Mouse (Mus musculus): ENCODE data around the gene Arvcf. TPM values are rescaled to one million over a fixed set of nuclear protein-coding genes. Genes with fewer than 3 reads are reported as not detected.

Gene Arvcf
- polyA plus RNA-seq, 1 experiment from 2014 or later, result 25.6 TPM

- CTCF ChIA-PET, result interaction anchor here (1.1 to 1.4 kb wide), 2 partner anchors 33 to 73 kb away, joined by 3 to 5 read pairs; no protein-coding TSS in a partner anchor
- peak; percentile 94 for TF ChIP-seq CTCF (IDR thresholded peaks at IDR 0.05)
- DNase-seq (ENCODE audit: low read depth, low spot score), result no peak
- peak; percentile 45 for ATAC-seq
- H3K27me3 ChIP-seq, result no peaks in the 10 kb centered on the region
- POLR2A ChIA-PET, result interaction anchor here (2.0 kb wide), 1 partner anchor 21 kb away, joined by 4 read pairs; no protein-coding TSS in a partner anchor
- in situ Hi-C loops (cut with MboI; ENCODE audit: low pct_unique_long_range_greater_than_20kb), result no loop called here
Measured at GRCm38 (mm10) chr16:18426215-18426791, 78.3 kb downstream of the Arvcf start, which contains the start of gene Txnrd2. Txnrd2 (plus strand) TSS chr16:18426384.

DNA sequence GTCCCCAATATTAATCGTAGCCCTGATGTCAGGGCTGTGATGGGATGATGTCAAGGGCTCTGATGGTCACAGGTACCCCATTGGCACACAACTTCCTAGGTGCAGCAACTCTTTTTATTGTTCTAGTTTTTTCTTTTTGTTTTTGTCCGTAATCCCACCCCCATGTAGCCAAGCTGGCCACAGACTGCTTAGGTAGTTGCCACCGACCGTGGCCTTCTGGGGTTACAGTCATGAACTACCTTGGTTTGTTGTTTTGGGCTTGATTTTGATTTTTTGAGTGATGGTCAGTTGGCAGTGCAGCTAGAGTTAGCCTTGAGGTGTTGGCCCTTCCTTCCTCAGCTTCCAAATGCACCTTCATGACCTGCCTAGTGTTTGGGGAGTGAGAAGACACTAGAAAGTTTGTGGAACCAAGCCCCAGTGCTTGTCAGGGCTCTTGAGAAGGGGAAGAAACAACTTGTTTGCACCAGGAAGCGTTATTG, 78.9 kb downstream of the Arvcf start, which contains the start of gene Comt:
Comt (minus strand) TSS at position 51 of the 479 bp plus-strand sequence.
- in situ Hi-C loops (cut with MboI; ENCODE audit: low pct_unique_long_range_greater_than_20kb), result no loop called here
- DNase-seq (ENCODE audit: low read depth, low spot score) (no peak), ATAC-seq (no peak)
- no peaks in the 10 kb centered on the region for H3K27me3 ChIP-seq
- no peak for TF ChIP-seq CTCF (IDR thresholded peaks at IDR 0.05)
- ChIA-PET POLR2A (interaction anchor here (0.7 to 1.7 kb wide), 2 partner anchors 10 to 15 kb away, joined by 3 to 7 read pairs; no protein-coding TSS in a partner anchor), CTCF (interaction anchor here (0.7 kb wide), 1 partner anchor 14 kb away, joined by 3 read pairs; no protein-coding TSS in a partner anchor)

DNA sequence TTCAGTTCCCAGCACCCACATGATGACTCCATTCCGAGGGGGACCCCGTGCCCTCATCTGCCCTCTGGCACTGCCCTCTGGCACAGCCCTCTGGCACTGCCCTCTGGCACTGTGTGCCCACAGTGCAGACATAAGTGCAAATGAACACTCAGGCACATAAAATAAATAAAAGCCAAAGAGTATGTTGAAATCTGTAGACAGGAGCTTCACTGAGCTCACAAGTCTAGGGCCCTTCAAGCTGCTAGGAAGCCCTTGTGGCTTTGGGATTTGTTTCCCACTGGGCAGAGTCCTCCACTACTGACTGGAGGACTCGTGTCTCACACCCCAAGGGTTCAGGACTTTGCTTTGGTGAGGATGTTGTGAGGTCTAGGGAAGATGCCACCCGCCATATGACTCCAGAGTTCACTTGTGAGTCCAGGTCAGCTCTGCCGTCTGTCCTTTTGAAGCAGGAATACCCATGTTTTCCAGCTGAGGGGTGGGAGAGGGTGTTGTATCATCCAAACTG, 80.1 kb downstream of the Arvcf start:
- no peaks in the 10 kb centered on the region for H3K27me3 ChIP-seq
- no peak for DNase-seq (ENCODE audit: low read depth, low spot score)
- ChIA-PET CTCF (no interaction called here), POLR2A (interaction anchor here (1.7 kb wide), 1 partner anchor 14 kb away, joined by 7 read pairs; no protein-coding TSS in a partner anchor)
- in situ Hi-C loops (cut with MboI; ENCODE audit: low pct_unique_long_range_greater_than_20kb), result no loop called here
- no peak for ATAC-seq
- TF ChIP-seq CTCF (IDR thresholded peaks at IDR 0.05), result no peak

GRCm38 (mm10) chr16:18428516-18429042, 80.6 kb downstream of the Arvcf start:
- DNase-seq (ENCODE audit: low read depth, low spot score) (no peak), ATAC-seq (no peak)
- no peak for TF ChIP-seq CTCF (IDR thresholded peaks at IDR 0.05)
- in situ Hi-C loops (cut with MboI; ENCODE audit: low pct_unique_long_range_greater_than_20kb), result no loop called here
- no peaks in the 10 kb centered on the region for H3K27me3 ChIP-seq
- POLR2A ChIA-PET, result no interaction called here
- CTCF ChIA-PET, result interaction anchor here (3.6 kb wide), 1 partner anchor 14 kb away, joined by 15 read pairs; no protein-coding TSS in a partner anchor

GRCm38 (mm10) chr16:18429641-18430040, 81.7 kb downstream of the Arvcf start:
- in situ Hi-C loops (cut with MboI; ENCODE audit: low pct_unique_long_range_greater_than_20kb), result no loop called here
- TF ChIP-seq CTCF (IDR thresholded peaks at IDR 0.05), result no peak
- ChIA-PET POLR2A (no interaction called here), CTCF (interaction anchor here (1.1 to 3.6 kb wide), 2 partner anchors 10 to 13 kb away, joined by 3 to 15 read pairs; no protein-coding TSS in a partner anchor)
- H3K27me3 ChIP-seq, result no peaks in the 10 kb centered on the region
- no peak for ATAC-seq
- DNase-seq (ENCODE audit: low read depth, low spot score), result no peak

GRCm38 (mm10) chr16:18430641-18431212, 82.7 kb downstream of the Arvcf start:
- ATAC-seq (no peak), DNase-seq (ENCODE audit: low read depth, low spot score) (no peak)
- ChIA-PET CTCF (interaction anchor here (1.1 to 3.6 kb wide), 2 partner anchors 9 to 12 kb away, joined by 3 to 15 read pairs; no protein-coding TSS in a partner anchor), POLR2A (interaction anchor here (0.6 kb wide), 1 partner anchor 169 kb away, joined by 3 read pairs; no protein-coding TSS in a partner anchor)
- TF ChIP-seq CTCF (IDR thresholded peaks at IDR 0.05), result no peak
- in situ Hi-C loops (cut with MboI; ENCODE audit: low pct_unique_long_range_greater_than_20kb), result no loop called here
- no peaks in the 10 kb centered on the region for H3K27me3 ChIP-seq

GRCm38 (mm10) chr16:18433341-18433920, 85.4 kb downstream of the Arvcf start:
- no peak for TF ChIP-seq CTCF (IDR thresholded peaks at IDR 0.05)
- H3K27me3 ChIP-seq, result no peaks in the 10 kb centered on the region
- ChIA-PET POLR2A (interaction anchor here (0.6 kb wide), 1 partner anchor 9 kb away, joined by 3 read pairs; no protein-coding TSS in a partner anchor), CTCF (interaction anchor here (3.0 kb wide), 1 partner anchor 10 kb away, joined by 11 read pairs; no protein-coding TSS in a partner anchor)
- in situ Hi-C loops (cut with MboI; ENCODE audit: low pct_unique_long_range_greater_than_20kb), result no loop called here
- ATAC-seq (no peak), DNase-seq (ENCODE audit: low read depth, low spot score) (no peak)

- ATAC-seq (no peak), DNase-seq (ENCODE audit: low read depth, low spot score) (no peak)
- ChIA-PET POLR2A (interaction anchor here (0.5 to 1.0 kb wide), 2 partner anchors 9 to 22 kb away, joined by 3 read pairs; no protein-coding TSS in a partner anchor), CTCF (no interaction called here)
- H3K27me3 ChIP-seq, result no peaks in the 10 kb centered on the region
- in situ Hi-C loops (cut with MboI; ENCODE audit: low pct_unique_long_range_greater_than_20kb), result no loop called here
- no peak for TF ChIP-seq CTCF (IDR thresholded peaks at IDR 0.05)
Measured at GRCm38 (mm10) chr16:18436128-18436527, 88.1 kb downstream of the Arvcf start.

GRCm38 (mm10) chr16:18443385-18443841, 95.4 kb downstream of the Arvcf start:
- POLR2A ChIA-PET, result interaction anchor here (1.1 to 1.3 kb wide), 2 partner anchors 16 to 172 kb away, joined by 3 to 6 read pairs; no protein-coding TSS in a partner anchor
- TF ChIP-seq CTCF (IDR thresholded peaks at IDR 0.05), result no peak
- CTCF ChIA-PET, result interaction anchor here (0.6 to 4.5 kb wide), 35 partner anchors 8 to 195 kb away, joined by 3 to 47 read pairs (median 4); partner anchors contain the start of genes Arvcf, Gnb1l, Rtl10 and Tango2
- peak; percentile 66 for ATAC-seq
- DNase-seq (ENCODE audit: low read depth, low spot score), result peak; percentile 67
- in situ Hi-C loops (cut with MboI; ENCODE audit: low pct_unique_long_range_greater_than_20kb), result loop anchor here (5.0 kb wide), 3 partner anchors 74 to 234 kb away; no protein-coding TSS in a partner anchor
- no peaks in the 10 kb centered on the region for H3K27me3 ChIP-seq
